Mouse (Mus musculus): Measurements from ENCODE around the gene Cdyl. TPM values are rescaled to one million over a fixed set of nuclear protein-coding genes. Genes with fewer than 3 reads are reported as not detected.

Cdyl gene
- polyA plus RNA-seq, 2 experiments: 7.9 to 10.4 TPM

DNA sequence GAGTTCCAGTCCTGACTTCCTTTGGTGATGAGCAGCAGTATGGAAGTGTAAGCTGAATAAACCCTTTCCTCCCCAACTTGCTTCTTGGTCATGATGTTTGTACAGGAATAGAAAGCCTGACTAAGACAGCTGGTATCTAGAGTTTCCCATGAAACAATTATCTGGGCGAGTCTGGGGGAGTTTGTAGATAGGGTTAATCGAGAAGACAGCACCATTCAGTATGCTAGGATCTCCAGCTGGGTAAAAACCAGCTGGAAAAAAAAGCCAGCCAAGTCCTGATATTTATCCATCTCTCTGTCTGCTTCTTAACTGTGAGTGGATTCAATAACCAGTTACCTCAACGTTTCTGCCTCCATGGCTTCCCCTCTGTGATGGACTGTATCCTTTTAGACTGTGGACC, 104.9 kb downstream of the Cdyl start:
- H3K4me1 ChIP-seq (replicated peaks; ENCODE audit: control insufficient read depth in 2 of 2, insufficient read depth in 2 of 2, low read length in 1 of 2): peaks cover 48 to 67% of the 10 kb centered on the region in 2 experiments
- peak; percentile 57; the same call in 1 of the 2 replicates for ATAC-seq (ENCODE audit: insufficient read depth)
- 23% methylated on average over 3 of the region's 3 CpGs for WGBS (ENCODE audit: insufficient replicate concordance)

DNA sequence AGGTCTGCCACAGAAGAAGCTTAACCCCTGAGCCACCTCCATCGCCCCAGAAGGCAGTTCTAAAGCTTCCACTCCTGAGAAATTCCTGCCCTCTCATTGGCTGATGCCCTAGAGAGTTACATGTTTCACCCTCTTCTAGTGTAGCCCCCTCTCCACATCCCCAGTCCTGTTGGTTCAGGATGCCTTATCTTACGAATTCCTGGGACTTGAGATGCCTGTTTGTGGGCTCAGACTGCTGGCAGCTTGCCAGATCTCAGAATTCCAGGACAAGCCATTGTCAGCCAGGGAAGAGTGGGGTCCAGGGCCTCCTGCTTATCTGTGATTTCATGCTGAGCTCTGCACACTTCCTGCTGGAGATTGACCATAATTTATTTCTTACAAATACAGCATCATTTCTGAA, 106.2 kb downstream of the Cdyl start:
- no peak overlapping the region for H3K27ac ChIP-seq
- no peak overlapping the region for H3K4me2 ChIP-seq (ENCODE audit: low read depth)
- WGBS (ENCODE audit: insufficient replicate concordance): 56% methylated on average over 2 of the region's 2 CpGs
- no peak overlapping the region for H3K9ac ChIP-seq (replicated peaks)
- no peak for ATAC-seq (ENCODE audit: insufficient read depth)
- H3K4me3 ChIP-seq (ENCODE audit: insufficient read depth in 1 of 2, low read depth in 2 of 2, low read length in 2 of 2): no peak overlapping the region
- H3K4me1 ChIP-seq (replicated peaks; ENCODE audit: control insufficient read depth in 2 of 2, insufficient read depth in 2 of 2, low read length in 1 of 2): peaks cover 40 to 61% of the 10 kb centered on the region in 2 experiments
- H3K36me3 ChIP-seq (replicated peaks; ENCODE audit: control insufficient read depth, insufficient read depth, low read depth): no peaks in the 10 kb centered on the region; the same call in 1 of the 2 replicates
- no peak for TF ChIP-seq CTCF (IDR thresholded peaks at IDR 0.05; ENCODE audit: low read depth)
- TF ChIP-seq EP300 (IDR thresholded peaks at IDR 0.05; ENCODE audit: low read depth): no peak
- DNase-seq (ENCODE audit: low read depth in 3 of 3, low spot score in 3 of 3): no peak
- no peaks in the 10 kb centered on the region for H3K9me3 ChIP-seq (ENCODE audit: control insufficient read depth, low read length)
- H3K27me3 ChIP-seq (ENCODE audit: control insufficient read depth, insufficient read depth, low read length): no peaks in the 10 kb centered on the region

More for the DNA sequence above, 104.9 kb downstream of the Cdyl start:
- no peak for DNase-seq (ENCODE audit: low read depth in 3 of 3, low spot score in 3 of 3)
- Histone ChIP-seq H3K4me2 (ENCODE audit: low read depth) (peak overlapping the region; percentile 40), H3K9me3 (ENCODE audit: control insufficient read depth, low read length) (no peaks in the 10 kb centered on the region), H3K9ac (replicated peaks) (no peak overlapping the region), H3K4me3 (ENCODE audit: insufficient read depth in 1 of 2, low read depth in 2 of 2, low read length in 2 of 2) (no peak overlapping the region), H3K27ac (peak overlapping the region; percentile 16; the same call in 1 of the 2 replicates), H3K36me3 (replicated peaks; ENCODE audit: control insufficient read depth, insufficient read depth, low read depth) (no peaks in the 10 kb centered on the region), H3K27me3 (ENCODE audit: control insufficient read depth, insufficient read depth, low read length) (no peaks in the 10 kb centered on the region)
- TF ChIP-seq EP300 (IDR thresholded peaks at IDR 0.05; ENCODE audit: low read depth) (0 out of 2 replicates have a peak, but pooled peaks have one; percentile 16), CTCF (IDR thresholded peaks at IDR 0.05; ENCODE audit: low read depth) (no peak)

DNA sequence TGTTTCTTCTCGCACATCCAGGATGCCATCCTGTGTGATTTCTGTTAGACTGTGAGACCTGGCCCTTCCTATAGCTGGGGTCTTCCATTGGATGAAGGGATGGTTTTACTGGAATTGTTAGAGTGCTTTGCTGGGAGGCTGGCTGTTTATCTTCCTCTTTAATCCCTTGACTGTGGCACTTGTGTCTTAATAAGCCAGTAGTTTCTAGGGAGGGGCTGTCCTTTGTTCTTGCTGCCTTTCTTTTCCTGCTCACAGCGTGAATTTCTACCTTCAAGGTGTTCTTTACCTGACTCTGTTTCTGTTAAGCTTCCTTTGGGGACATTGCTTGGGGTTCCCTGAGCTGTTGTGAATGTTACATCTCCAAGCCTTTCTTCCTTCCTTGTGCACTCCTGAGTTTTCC, 110.0 kb downstream of the Cdyl start:
- H3K27me3 ChIP-seq (ENCODE audit: control insufficient read depth, insufficient read depth, low read length): no peaks in the 10 kb centered on the region
- DNase-seq (ENCODE audit: low read depth in 3 of 3, low spot score in 3 of 3) (no peak), ATAC-seq (ENCODE audit: insufficient read depth) (no peak)
- WGBS (ENCODE audit: insufficient replicate concordance): 75% methylated on average over 2 of the region's 2 CpGs
- no peak for TF ChIP-seq CTCF (IDR thresholded peaks at IDR 0.05; ENCODE audit: low read depth)
- TF ChIP-seq EP300 (IDR thresholded peaks at IDR 0.05; ENCODE audit: low read depth): no peak
- no peak overlapping the region for H3K27ac ChIP-seq
- no peaks in the 10 kb centered on the region; the same call in 1 of the 2 replicates for H3K36me3 ChIP-seq (replicated peaks; ENCODE audit: control insufficient read depth, insufficient read depth, low read depth)
- H3K4me1 ChIP-seq (replicated peaks; ENCODE audit: control insufficient read depth in 2 of 2, insufficient read depth in 2 of 2, low read length in 1 of 2): peaks cover 25 to 39% of the 10 kb centered on the region in 2 experiments
- H3K4me3 ChIP-seq (ENCODE audit: insufficient read depth in 1 of 2, low read depth in 2 of 2, low read length in 2 of 2): no peak overlapping the region
- no peaks in the 10 kb centered on the region for H3K9me3 ChIP-seq (ENCODE audit: control insufficient read depth, low read length)
- H3K9ac ChIP-seq (replicated peaks): no peak overlapping the region
- no peak overlapping the region for H3K4me2 ChIP-seq (ENCODE audit: low read depth)

DNA sequence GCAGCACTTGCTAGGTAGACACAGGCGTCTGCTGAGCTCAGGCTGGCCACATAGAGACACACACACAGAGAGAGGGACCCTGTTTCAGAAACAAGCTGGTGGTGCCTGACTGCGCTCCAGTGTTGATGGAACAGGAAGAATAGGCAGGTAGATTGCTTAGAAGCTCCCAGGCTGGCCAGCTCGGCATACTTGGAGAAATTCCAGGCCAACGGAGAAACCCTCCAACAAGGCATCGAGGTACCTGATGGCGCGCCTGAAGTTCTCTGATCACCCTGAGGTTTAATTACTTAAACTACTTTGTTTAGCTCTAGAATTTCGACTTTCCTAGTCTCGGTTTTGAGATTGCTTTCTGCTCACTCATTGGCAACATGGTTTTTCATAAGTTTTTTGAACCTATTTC, 110.8 kb downstream of the Cdyl start:
- H3K4me3 ChIP-seq (ENCODE audit: insufficient read depth in 1 of 2, low read depth in 2 of 2, low read length in 2 of 2): no peak overlapping the region
- no peak for DNase-seq (ENCODE audit: low read depth in 3 of 3, low spot score in 3 of 3)
- H3K27me3 ChIP-seq (ENCODE audit: control insufficient read depth, insufficient read depth, low read length): no peaks in the 10 kb centered on the region
- peaks cover 22 to 32% of the 10 kb centered on the region in 2 experiments for H3K4me1 ChIP-seq (replicated peaks; ENCODE audit: control insufficient read depth in 2 of 2, insufficient read depth in 2 of 2, low read length in 1 of 2)
- H3K4me2 ChIP-seq (ENCODE audit: low read depth): no peak overlapping the region
- H3K9ac ChIP-seq (replicated peaks): no peak overlapping the region
- TF ChIP-seq CTCF (IDR thresholded peaks at IDR 0.05; ENCODE audit: low read depth): no peak
- TF ChIP-seq EP300 (IDR thresholded peaks at IDR 0.05; ENCODE audit: low read depth): no peak
- H3K36me3 ChIP-seq (replicated peaks; ENCODE audit: control insufficient read depth, insufficient read depth, low read depth): no peaks in the 10 kb centered on the region; the same call in 1 of the 2 replicates
- H3K9me3 ChIP-seq (ENCODE audit: control insufficient read depth, low read length): no peaks in the 10 kb centered on the region
- ATAC-seq (ENCODE audit: insufficient read depth): no peak
- WGBS (ENCODE audit: insufficient replicate concordance): 79% methylated on average over 9 of the region's 9 CpGs
- no peak overlapping the region for H3K27ac ChIP-seq

DNA sequence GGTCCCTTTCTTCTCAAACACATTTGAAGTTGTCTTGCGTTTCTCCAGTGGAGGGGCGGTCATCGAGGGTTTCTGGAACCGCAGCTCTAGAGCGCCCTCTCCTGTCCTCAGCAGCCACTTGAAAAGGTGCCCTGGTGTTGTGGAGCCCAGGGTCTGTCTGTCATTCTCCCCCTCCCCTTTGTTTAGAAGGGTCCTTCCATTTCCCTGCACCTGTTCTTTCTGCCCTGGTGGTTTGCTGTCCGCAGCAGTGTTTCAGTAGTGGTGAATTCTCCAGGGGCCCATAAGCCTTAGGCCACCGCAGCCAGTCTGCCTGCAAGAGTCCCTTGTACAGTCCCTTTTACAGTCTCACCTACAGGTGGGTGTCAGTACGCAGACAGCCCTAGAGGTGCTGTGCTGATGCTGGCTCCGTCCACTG, 112.3 kb downstream of the Cdyl start:
- H3K9me3 ChIP-seq (ENCODE audit: control insufficient read depth, low read length): no peaks in the 10 kb centered on the region
- no peak overlapping the region for H3K4me3 ChIP-seq (ENCODE audit: insufficient read depth in 1 of 2, low read depth in 2 of 2, low read length in 2 of 2)
- no peaks in the 10 kb centered on the region for H3K27me3 ChIP-seq (ENCODE audit: control insufficient read depth, insufficient read depth, low read length)
- no peak overlapping the region for H3K4me2 ChIP-seq (ENCODE audit: low read depth)
- TF ChIP-seq CTCF (IDR thresholded peaks at IDR 0.05; ENCODE audit: low read depth): peak; percentile 87
- no peak for TF ChIP-seq EP300 (IDR thresholded peaks at IDR 0.05; ENCODE audit: low read depth)
- ATAC-seq (ENCODE audit: insufficient read depth) (peak; percentile 31; the same call in 1 of the 2 replicates), DNase-seq (ENCODE audit: low read depth in 3 of 3, low spot score in 3 of 3) (no peak)
- peaks cover 10 to 19% of the 10 kb centered on the region in 2 experiments for H3K4me1 ChIP-seq (replicated peaks; ENCODE audit: control insufficient read depth in 2 of 2, insufficient read depth in 2 of 2, low read length in 1 of 2)
- 68% methylated on average over 9 of the region's 9 CpGs for WGBS (ENCODE audit: insufficient replicate concordance)
- H3K36me3 ChIP-seq (replicated peaks; ENCODE audit: control insufficient read depth, insufficient read depth, low read depth): no peaks in the 10 kb centered on the region; the same call in 1 of the 2 replicates
- no peak overlapping the region for H3K27ac ChIP-seq
- H3K9ac ChIP-seq (replicated peaks): no peak overlapping the region
